Mouse (Mus musculus): Measurements from ENCODE around the gene Prss23.
A peak's percentile ranks its signal among the peaks of the same experiment; 100 is the strongest.

The Prss23 gene

GRCm38 (mm10) chr7:89499516-89500307 lies 27.3 kb downstream of the Prss23 start:
- peak; percentile 81 to 84 for DNase-seq

- DNase-seq = no peak
Measured at GRCm38 (mm10) chr7:89483769-89484568, 43.0 kb downstream of the Prss23 start.

GRCm38 (mm10) chr7:89481723-89482122 lies 45.3 kb downstream of the Prss23 start:
- no peak for DNase-seq

GRCm38 (mm10) chr7:89478490-89478889 lies 48.5 kb downstream of the Prss23 start:
- peak in 1 of 2 experiments; percentile 23 for DNase-seq

GRCm38 (mm10) chr7:89477294-89477999 lies 49.5 kb downstream of the Prss23 start:
- DNase-seq = peak; percentile 55 to 76

- peak; percentile 27 to 48 for DNase-seq
Measured at GRCm38 (mm10) chr7:89473442-89473841, 53.5 kb downstream of the Prss23 start.

GRCm38 (mm10) chr7:89463775-89464592 lies 63.0 kb downstream of the Prss23 start:
- peak; percentile 44 to 49 for DNase-seq

GRCm38 (mm10) chr7:89463246-89463645 lies 63.7 kb downstream of the Prss23 start:
- DNase-seq = no peak

GRCm38 (mm10) chr7:89462646-89463207 lies 64.3 kb downstream of the Prss23 start:
- no peak for DNase-seq

- peak in 1 of 2 experiments; percentile 8 for DNase-seq
Measured at GRCm38 (mm10) chr7:89461351-89461750, 65.6 kb downstream of the Prss23 start.

GRCm38 (mm10) chr7:89460911-89461310 lies 66.1 kb downstream of the Prss23 start:
- no peak for DNase-seq

GRCm38 (mm10) chr7:89459691-89460090 lies 67.3 kb downstream of the Prss23 start:
- DNase-seq = no peak

Data from cerebellum, postnatal 14 days (tissue).